Mouse (Mus musculus): ENCODE data around the gene Gbp9. TPM values are rescaled to one million over a fixed set of nuclear protein-coding genes. Genes with fewer than 3 reads are reported as not detected.
"Not testable (repeated sequence)": the region's sequence is repeated elsewhere in the genome, so short reads cannot be mapped to it uniquely, and the experiment has no call there.

The Gbp9 gene
- polyA plus RNA-seq, 1 experiment from 2014 or later, result 1.1 TPM

DNA sequence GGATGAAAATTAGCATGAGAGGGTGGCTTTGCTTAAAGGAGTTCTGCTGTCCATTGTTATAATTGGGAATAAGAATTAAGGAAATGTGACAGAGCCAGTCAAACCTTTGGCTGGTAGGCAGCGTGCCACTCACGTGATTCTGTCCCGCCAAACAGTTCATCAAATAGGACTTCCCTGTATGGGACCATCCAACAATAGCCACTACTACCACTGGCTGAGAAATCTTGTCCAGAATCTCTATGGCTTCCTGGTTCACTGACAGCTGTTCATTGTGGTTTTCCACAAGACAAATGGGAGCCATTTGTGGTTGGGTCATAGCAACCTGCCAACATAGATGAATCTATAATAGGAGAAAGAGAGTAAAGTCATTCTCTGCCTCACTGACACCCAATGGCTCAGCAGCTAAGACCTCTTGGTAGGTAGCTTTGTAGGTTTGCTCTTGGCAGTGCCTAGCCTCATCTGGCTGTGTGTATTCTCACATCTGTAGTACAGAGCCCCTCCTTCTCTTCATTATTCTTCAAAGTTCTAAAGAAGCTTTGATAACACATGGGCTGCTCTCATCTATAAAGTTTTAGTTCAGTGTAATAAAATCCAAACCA is 2.5 kb downstream of the Gbp9 start:
- ATAC-seq; H3K27me3 ChIP-seq (replicated peaks; ENCODE audit: control insufficient read depth, insufficient read depth, low read length); H3K4me1 ChIP-seq (ENCODE audit: control insufficient read depth, insufficient read depth, low read length); H3K9ac ChIP-seq (ENCODE audit: low read length); H3K27ac ChIP-seq (ENCODE audit: low read depth, low read length); H3K9me3 ChIP-seq (replicated peaks; ENCODE audit: control insufficient read depth, low read length); DNase-seq (ENCODE audit: low spot score); H3K4me3 ChIP-seq (ENCODE audit: low read depth, low read length); H3K36me3 ChIP-seq (ENCODE audit: control insufficient read depth, insufficient read depth, low read length); H3K4me2 ChIP-seq (ENCODE audit: low read length): not testable (repeated sequence)
- WGBS, result 54% methylated on average over 3 of the region's 3 CpGs

DNA sequence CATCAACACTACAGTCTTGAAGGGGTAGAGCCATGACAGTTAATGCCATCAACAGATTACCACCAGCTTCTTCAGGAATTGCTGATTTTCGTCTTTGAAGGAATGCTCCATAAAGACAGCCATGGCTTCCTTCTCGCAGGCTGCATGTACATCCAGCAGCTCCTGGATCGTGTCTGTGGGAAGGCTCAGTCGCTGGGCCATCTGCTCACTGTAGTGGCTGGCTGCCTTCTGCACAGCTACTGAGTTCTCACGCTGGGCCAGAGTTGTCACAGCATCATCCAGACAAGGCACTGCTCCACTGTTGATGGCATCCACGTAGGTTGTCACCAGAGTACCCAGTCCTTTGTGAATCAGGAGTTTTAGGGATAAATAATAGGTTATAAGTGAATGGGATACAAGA is 17.6 kb downstream of the Gbp9 start:
- H3K36me3 ChIP-seq (ENCODE audit: control insufficient read depth, insufficient read depth, low read length); H3K27ac ChIP-seq (ENCODE audit: low read depth, low read length); H3K4me2 ChIP-seq (ENCODE audit: low read length); H3K27me3 ChIP-seq (replicated peaks; ENCODE audit: control insufficient read depth, insufficient read depth, low read length); H3K4me3 ChIP-seq (ENCODE audit: low read depth, low read length); H3K9me3 ChIP-seq (replicated peaks; ENCODE audit: control insufficient read depth, low read length); DNase-seq (ENCODE audit: low spot score); H3K4me1 ChIP-seq (ENCODE audit: control insufficient read depth, insufficient read depth, low read length); H3K9ac ChIP-seq (ENCODE audit: low read length); ATAC-seq: not testable (repeated sequence)
- WGBS, result 81% methylated on average over 6 of the region's 6 CpGs

DNA sequence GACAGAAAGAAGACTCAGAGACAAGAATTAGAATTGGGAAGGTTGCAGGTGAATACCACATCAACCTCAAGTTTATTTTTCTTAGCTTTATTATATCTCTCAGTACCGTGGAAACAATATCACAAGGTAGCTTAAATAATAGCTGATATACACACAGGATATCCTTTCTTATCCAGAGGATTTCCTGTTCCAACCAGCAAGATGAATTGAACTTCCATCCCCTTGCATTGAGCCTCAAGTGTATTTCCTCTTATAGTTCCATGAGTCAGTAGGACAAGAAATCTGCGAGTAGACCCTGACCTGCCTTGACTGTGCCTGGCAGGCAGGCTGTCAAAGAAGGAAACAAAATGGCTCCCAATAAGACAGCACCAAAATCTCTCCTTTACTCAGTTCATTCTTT is 23.6 kb downstream of the Gbp9 start:
- Histone ChIP-seq H3K9me3 (replicated peaks; ENCODE audit: control insufficient read depth, low read length) (no peaks in the 10 kb centered on the region), H3K27me3 (replicated peaks; ENCODE audit: control insufficient read depth, insufficient read depth, low read length) (no peaks in the 10 kb centered on the region), H3K27ac (ENCODE audit: low read depth, low read length) (no peak overlapping the region), H3K4me3 (ENCODE audit: low read depth, low read length) (no peak overlapping the region), H3K4me2 (ENCODE audit: low read length) (no peak overlapping the region), H3K4me1 (ENCODE audit: control insufficient read depth, insufficient read depth, low read length) (no peaks in the 10 kb centered on the region), H3K9ac (ENCODE audit: low read length) (no peak overlapping the region), H3K36me3 (ENCODE audit: control insufficient read depth, insufficient read depth, low read length) (no peaks in the 10 kb centered on the region)
- DNase-seq (ENCODE audit: low spot score), result no peak
- ATAC-seq, result no peak
- WGBS, result 84% methylated on average over 2 of the region's 2 CpGs

DNA sequence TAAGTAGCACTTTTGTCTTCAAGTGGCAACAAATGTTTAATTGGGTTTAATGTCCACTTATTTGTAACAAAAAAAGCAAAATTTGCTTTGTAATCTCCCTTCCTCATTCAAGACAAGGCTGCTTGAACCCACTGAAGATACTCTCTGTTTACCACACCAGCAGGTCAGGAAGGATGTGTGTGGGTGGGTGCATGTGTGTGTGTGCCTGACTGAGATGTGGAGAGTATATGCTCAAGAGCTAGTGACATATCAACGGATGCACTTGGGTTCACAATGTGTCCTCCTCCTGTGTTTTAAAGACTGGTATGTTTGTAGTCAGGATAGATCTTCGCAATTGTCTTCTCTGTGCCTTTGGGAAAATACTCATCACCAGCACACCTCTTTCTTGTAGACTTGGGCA is 24.6 kb downstream of the Gbp9 start:
- Histone ChIP-seq H3K27me3 (replicated peaks; ENCODE audit: control insufficient read depth, insufficient read depth, low read length) (no peaks in the 10 kb centered on the region), H3K36me3 (ENCODE audit: control insufficient read depth, insufficient read depth, low read length) (no peaks in the 10 kb centered on the region), H3K9me3 (replicated peaks; ENCODE audit: control insufficient read depth, low read length) (no peaks in the 10 kb centered on the region), H3K4me2 (ENCODE audit: low read length) (no peak overlapping the region), H3K4me3 (ENCODE audit: low read depth, low read length) (no peak overlapping the region), H3K9ac (ENCODE audit: low read length) (no peak overlapping the region), H3K4me1 (ENCODE audit: control insufficient read depth, insufficient read depth, low read length) (no peaks in the 10 kb centered on the region), H3K27ac (ENCODE audit: low read depth, low read length) (no peak overlapping the region)
- DNase-seq (ENCODE audit: low spot score) (no peak), ATAC-seq (no peak)
- 95% methylated on average over 2 of the region's 2 CpGs for whole genome bisulfite sequencing

DNA sequence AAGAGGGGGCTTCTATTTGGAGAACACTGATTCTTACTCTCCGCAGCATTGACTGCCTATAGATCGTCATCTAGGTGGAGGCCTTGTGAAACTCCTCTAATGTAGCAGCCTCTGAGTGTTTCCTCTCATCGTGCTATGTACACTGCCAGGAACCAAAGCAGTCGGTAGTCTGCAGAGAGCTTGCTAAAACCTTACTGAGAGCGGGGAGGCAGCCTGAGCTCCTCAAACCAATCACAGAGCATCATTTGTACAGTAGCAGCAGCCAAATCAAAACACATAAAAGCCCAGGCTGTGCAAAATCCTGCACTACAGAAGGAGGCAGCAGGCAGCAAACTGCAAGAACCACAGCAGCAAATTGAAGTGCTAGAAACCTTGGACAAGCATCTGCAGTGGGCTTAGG is 25.7 kb downstream of the Gbp9 start:
- WGBS, result 93% methylated on average over 5 of the region's 5 CpGs
- Histone ChIP-seq H3K9me3 (replicated peaks; ENCODE audit: control insufficient read depth, low read length) (no peaks in the 10 kb centered on the region), H3K4me2 (ENCODE audit: low read length) (no peak overlapping the region), H3K9ac (ENCODE audit: low read length) (no peak overlapping the region), H3K36me3 (ENCODE audit: control insufficient read depth, insufficient read depth, low read length) (no peaks in the 10 kb centered on the region), H3K4me3 (ENCODE audit: low read depth, low read length) (no peak overlapping the region), H3K27me3 (replicated peaks; ENCODE audit: control insufficient read depth, insufficient read depth, low read length) (no peaks in the 10 kb centered on the region), H3K4me1 (ENCODE audit: control insufficient read depth, insufficient read depth, low read length) (no peaks in the 10 kb centered on the region), H3K27ac (ENCODE audit: low read depth, low read length) (no peak overlapping the region)
- ATAC-seq, result no peak
- DNase-seq (ENCODE audit: low spot score), result no peak

DNA sequence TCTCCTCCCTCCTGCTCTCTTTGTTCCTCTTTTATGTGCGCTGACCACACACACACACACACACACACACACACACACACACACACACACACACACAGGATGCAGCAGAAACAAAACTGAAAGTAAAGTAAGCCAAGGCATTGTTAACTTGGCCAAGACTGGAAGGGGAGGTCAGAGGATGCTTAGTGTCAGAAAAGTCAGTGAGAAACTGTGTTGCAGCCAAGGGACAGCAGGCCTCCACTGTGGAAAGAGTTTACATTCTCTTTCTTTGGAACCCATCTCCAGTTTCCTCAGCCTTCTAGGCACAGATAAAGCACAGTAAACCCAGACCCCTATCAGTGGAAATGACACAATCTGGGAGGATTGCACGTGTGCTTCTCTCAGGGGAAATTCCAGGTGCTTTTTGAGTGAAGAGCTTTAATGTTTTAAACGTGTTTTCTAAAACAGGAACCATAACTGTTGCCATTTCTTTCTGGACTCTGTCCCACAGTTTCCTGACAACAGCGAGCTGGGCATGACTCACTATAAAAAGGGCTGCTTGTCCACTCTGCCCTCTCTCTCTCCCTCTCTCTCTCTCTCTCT is 29.0 kb downstream of the Gbp9 start:
- H3K4me2 ChIP-seq (ENCODE audit: low read length); H3K36me3 ChIP-seq (ENCODE audit: control insufficient read depth, insufficient read depth, low read length); H3K27me3 ChIP-seq (replicated peaks; ENCODE audit: control insufficient read depth, insufficient read depth, low read length); ATAC-seq; H3K4me1 ChIP-seq (ENCODE audit: control insufficient read depth, insufficient read depth, low read length); H3K9me3 ChIP-seq (replicated peaks; ENCODE audit: control insufficient read depth, low read length); H3K9ac ChIP-seq (ENCODE audit: low read length); DNase-seq (ENCODE audit: low spot score); H3K4me3 ChIP-seq (ENCODE audit: low read depth, low read length); H3K27ac ChIP-seq (ENCODE audit: low read depth, low read length): not testable (repeated sequence)
- 18% methylated on average over 4 of the region's 4 CpGs for WGBS

DNA sequence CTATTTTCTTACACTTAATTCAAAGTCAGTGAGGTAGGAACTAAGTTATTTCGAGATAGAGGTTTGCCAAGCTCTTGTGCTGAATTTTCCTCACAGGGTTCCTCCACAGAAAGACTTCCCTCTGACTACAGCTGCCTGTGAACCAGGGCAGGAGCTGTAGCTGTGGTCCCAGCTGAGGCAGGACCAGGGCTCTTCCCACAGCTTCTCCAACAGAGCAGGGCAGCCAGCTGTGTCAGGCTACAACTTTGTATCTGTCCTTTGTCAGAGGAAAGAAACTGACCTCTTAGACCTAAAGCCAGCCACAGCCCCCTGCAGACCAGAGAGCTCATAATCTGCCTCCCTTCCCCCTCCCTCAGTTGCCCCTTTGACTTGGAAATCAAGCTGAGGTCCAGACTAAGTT is 29.6 kb downstream of the Gbp9 start:
- not testable (repeated sequence) for DNase-seq (ENCODE audit: low spot score)
- WGBS, result 31% methylated on average over 1 of the region's 1 CpGs

DNA sequence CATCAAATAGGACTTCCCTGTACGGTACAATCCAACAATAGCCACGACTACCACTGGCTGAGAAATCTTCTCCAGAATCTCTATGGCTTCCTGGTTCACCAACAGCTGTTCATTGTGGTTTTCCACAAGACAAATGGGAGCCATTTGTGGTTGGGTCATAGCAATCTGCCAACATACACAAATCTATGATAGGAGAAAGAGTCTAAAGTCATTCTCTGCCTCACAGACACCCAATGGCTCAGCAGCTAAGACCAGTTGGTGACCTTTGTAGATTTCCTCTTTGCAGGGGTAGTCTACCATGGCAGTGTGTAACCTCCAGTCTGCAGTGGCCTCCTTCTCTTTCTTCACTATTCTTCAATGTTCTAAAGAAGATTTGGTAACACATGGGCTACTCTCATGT is 33.6 kb downstream of the Gbp9 start:
- not testable (repeated sequence) for H3K9ac ChIP-seq (ENCODE audit: low read length); H3K4me3 ChIP-seq (ENCODE audit: low read depth, low read length); H3K4me2 ChIP-seq (ENCODE audit: low read length); DNase-seq (ENCODE audit: low spot score); H3K27ac ChIP-seq (ENCODE audit: low read depth, low read length); H3K27me3 ChIP-seq (replicated peaks; ENCODE audit: control insufficient read depth, insufficient read depth, low read length); H3K36me3 ChIP-seq (ENCODE audit: control insufficient read depth, insufficient read depth, low read length); H3K9me3 ChIP-seq (replicated peaks; ENCODE audit: control insufficient read depth, low read length); ATAC-seq; H3K4me1 ChIP-seq (ENCODE audit: control insufficient read depth, insufficient read depth, low read length)
- WGBS, result 67% methylated on average over 2 of the region's 2 CpGs

More for the DNA sequence above, 29.6 kb downstream of the Gbp9 start:
- H3K27ac ChIP-seq (ENCODE audit: low read depth, low read length); H3K9me3 ChIP-seq (replicated peaks; ENCODE audit: control insufficient read depth, low read length); H3K4me2 ChIP-seq (ENCODE audit: low read length); H3K9ac ChIP-seq (ENCODE audit: low read length); H3K4me1 ChIP-seq (ENCODE audit: control insufficient read depth, insufficient read depth, low read length); H3K36me3 ChIP-seq (ENCODE audit: control insufficient read depth, insufficient read depth, low read length); ATAC-seq; H3K27me3 ChIP-seq (replicated peaks; ENCODE audit: control insufficient read depth, insufficient read depth, low read length); H3K4me3 ChIP-seq (ENCODE audit: low read depth, low read length): not testable (repeated sequence)

DNA sequence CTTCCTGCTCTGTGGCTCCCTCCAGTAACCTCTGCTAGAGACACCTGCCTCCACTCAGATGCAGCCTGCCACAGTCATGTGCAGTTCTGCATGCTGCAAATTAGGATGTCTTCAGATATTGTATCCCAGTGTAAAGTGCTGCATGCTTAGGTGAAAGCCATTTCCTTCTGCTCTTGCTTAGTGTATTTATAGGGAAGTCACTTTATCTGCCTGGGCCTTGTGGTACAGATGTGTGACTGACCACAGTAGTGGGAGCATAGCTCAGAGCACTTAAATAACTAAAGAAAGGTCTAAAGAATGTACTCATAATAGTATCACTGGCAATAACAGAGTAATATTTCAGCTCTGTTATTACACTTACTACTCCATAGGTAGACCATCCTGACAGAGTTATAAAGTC is 57.4 kb downstream of the Gbp9 start:
- DNase-seq (ENCODE audit: low spot score), result no peak
- Histone ChIP-seq H3K27me3 (replicated peaks; ENCODE audit: control insufficient read depth, insufficient read depth, low read length) (no peaks in the 10 kb centered on the region), H3K4me3 (ENCODE audit: low read depth, low read length) (no peak overlapping the region), H3K36me3 (ENCODE audit: control insufficient read depth, insufficient read depth, low read length) (no peaks in the 10 kb centered on the region), H3K27ac (ENCODE audit: low read depth, low read length) (no peak overlapping the region), H3K9ac (ENCODE audit: low read length) (no peak overlapping the region), H3K9me3 (replicated peaks; ENCODE audit: control insufficient read depth, low read length) (peaks cover 3% of the 10 kb centered on the region; the same call in 1 of the 2 replicates), H3K4me2 (ENCODE audit: low read length) (no peak overlapping the region), H3K4me1 (ENCODE audit: control insufficient read depth, insufficient read depth, low read length) (no peaks in the 10 kb centered on the region)
- no peak for ATAC-seq

All from forebrain, embryonic 14.5 days (tissue).